Mouse (Mus musculus) right cerebral cortex, postnatal 10 days (tissue): ENCODE data around the gene Trim14.

ENCODE experiments used
- DNase-seq, 2 experiments: peaks; one replicate each; pipeline ENCODE4 v3.0.0; 2021; ENCODE audit warnings: low spot score in 2 of 2

Trim14 gene

DNA sequence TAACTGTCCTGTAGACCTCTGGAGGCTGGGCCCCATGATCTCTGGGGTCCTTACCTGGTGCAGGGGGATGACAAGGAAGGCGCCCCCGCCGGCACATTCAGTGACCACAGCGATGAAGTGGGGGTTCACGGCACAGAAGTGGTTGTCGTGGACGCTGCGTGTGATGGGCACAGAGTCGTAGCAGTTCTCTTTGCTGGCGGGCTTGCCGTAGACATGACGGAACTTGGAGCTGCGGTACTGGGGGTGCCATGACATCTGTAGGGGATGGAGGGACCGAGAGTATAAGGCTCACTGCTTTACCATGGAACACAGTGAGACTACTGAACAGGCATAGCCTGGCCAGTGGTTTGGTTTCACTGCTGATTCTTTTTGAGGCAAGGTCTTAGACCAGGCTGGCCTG is 26.9 kb upstream of the Trim14 start:
- peak in 1 of 2 experiments; percentile 19 for DNase-seq

DNA sequence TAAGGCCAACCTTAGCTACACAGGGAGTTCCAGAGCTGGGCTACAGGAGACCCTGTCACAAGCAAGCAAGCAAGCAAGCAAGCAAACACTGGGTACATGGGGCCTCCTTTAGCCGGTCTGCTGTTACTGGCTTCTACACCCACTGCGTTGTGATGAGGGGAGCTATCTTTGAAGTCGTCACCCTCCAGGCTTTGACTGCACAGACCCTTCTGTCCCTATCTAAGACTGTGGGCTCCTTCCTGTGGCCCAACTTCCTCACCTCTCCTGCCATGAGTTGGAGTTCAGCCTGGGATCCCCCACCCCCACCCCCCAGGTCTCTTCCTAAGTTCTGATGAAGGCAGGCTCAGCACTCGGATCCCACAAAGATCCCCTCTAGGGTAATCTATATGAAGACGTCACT is 26.1 kb upstream of the Trim14 start:
- no peak for DNase-seq

DNA sequence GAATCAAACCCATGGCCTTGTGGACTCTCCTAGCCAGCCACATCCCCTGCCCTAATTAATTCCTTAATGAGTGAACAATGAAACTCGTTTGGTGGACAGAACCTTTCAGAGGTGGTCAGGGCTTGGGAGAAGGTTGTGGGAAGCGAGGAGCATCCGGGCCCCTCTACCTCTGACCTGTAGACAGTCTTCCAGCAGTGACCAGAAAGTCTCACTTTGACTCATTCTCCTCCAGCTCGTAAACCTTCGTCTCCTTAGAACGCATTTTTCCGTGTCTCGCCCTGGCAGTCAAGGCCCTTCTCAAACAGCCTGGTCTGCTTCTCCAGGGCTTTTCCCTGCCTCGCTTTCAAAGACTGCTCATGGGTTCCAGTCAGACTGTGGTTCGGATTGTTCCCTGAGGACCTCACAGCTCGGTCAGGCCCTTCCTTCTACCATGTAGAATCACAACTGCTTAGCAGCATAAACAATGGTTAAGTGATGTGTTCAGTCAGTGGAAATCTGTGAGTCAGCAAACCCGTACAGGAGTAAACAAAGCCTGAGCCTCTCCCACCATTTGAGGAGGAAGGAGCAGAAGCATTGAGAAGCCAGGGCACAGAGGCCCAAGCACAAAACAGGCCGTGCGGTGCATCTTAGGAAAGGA is 24.2 kb upstream of the Trim14 start:
- no peak for DNase-seq

- peak in 1 of 2 experiments; percentile 19 for DNase-seq
These were observed 23.0 kb upstream of the Trim14 start for GRCm38 (mm10) chr4:46558672-46559667.

- DNase-seq, result no peak
These were observed 21.0 kb upstream of the Trim14 start for GRCm38 (mm10) chr4:46556933-46557332.

DNA sequence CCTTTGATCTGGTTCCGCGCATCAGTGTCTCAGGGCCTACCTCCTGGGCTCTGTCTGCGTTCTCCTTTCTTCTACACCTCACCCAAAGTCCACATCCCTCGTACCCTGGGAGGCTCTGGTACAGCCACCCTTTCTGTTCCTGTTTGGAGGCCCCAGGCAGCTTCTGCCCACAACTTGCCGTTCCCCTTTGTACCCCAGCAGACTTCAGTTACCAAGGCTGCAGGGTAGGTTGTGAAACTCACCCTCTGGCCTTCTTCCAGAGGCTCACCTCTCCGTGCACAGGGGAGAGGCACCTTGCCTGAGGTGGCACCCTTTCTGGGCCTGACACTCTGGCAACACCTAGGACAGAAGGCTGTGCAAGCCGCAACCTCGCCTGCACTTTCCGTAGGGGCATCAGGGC is 19.8 kb upstream of the Trim14 start:
- DNase-seq, result peak in 1 of 2 experiments; percentile 20

DNA sequence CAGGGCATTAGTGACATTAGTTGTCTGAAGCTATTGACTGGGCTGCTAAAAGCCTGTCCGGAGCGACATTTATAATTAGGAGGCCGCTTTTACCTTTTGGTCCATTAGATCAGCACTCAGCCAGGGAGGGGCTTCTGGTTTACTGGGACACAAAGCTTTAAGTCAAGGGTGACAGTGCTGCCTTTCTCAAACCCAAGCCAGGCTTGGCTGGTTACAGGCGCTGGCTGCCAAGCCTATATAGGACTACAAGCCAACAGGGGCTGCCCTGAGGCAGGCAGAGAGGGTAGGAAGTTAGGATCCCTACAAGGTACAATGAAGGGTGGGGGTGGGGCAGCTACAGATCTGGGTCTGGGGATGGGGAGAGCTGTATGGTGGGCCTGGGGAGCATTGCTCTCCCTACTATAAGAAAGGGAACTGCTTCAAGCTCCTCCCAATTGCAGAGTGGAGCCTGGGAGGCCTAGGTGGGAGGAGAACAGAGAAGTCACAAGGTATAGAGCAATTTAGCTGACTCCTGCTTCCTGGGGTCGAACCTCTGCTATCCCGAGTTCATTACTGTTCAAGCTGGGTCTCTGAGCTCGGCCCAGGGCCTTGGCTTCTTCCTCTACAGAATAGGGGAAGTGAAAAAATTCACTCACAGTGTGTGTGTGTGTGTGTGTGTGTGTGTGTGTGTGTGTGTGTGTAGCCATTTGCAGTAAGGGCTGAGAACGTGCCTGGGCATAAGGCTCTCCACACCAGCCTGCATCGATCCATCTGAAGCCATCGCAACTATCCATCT is 18.5 kb upstream of the Trim14 start:
- DNase-seq, result peak in 1 of 2 experiments; percentile 54

GRCm38 (mm10) chr4:46553864-46554263 is 17.9 kb upstream of the Trim14 start:
- DNase-seq, result peak in 1 of 2 experiments; percentile 26

DNA sequence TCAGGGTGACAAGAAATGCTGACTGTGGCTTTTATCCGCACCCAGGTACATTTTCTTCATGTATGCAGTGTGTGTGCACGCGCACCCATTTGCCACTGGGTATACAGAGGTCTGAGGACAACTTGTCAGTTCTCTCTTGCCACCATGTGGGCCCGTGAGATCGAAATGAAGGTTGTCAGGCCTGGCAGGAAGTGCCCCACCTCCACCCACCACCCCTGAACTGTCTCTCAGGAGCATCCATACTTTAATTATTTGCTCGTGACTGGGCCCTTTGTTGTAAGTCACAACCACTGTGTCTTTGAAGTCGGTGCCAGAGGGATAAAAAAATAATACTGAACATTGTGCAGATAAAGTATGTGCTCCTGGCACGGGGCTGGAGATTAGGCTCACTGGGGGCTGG is 14.5 kb upstream of the Trim14 start:
- DNase-seq, result no peak

DNA sequence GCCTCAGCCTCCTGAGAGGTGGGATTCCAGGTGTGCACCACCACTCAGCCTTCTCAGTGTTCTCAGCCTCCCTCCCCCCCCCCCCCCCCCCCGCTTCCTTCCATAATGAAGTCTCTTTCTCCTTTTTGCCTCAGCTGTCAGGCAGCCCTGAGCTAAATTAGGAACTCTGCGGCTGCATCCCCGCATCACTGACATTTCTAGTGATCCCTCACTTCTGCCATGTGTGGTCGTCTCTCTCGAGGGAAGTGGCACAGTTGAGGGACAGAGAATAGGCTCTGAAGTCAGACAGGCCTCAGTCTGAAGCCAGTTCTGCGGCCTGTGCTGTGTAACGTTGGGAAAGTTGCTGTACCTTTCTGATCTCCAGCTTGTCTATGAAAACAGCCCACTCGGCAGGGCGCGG is 14.0 kb upstream of the Trim14 start:
- DNase-seq, result peak in 1 of 2 experiments; percentile 30

DNA sequence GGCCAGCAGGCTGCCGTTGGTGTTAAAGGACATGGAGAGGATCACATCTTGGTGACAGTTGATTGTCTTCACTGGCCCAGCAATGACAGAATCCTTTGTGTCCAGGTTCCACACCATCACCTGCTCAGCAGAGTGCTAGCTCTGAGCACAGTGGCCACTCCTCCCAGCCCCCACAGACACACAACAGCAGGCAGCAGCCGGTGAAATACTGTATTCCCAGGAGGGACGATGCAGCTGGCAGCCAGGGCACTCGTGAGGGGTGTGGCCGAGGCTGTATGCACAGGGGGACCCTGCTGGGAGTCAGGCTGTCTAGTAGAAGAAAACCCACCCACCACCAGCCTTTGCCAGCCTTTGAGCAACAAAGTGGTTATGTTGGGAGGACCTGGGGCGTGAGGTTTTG is 10.8 kb upstream of the Trim14 start:
- DNase-seq, result no peak

DNA sequence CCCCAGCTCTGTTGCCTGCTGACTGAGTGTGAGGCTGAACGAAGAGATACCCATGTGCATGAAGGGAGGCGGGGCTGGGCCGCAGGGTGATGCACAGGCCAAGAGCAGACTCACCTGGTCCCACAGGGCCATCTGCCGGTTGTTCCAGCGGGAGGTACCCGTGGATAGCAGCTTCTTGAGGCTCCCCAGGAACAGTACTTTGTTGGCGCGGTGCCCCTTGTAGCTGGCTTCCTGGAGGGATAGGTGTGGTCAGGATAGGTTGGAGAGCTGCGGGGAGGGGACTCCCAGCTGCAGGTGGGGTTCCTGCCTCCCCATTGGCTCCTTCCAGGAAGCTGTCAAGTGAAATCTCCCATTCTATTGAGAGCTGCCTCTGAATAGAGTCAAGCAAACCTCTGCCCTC is 9.6 kb upstream of the Trim14 start:
- no peak for DNase-seq

- DNase-seq, result no peak
These were observed 8.4 kb upstream of the Trim14 start for GRCm38 (mm10) chr4:46544313-46544712.

- DNase-seq, result no peak
These were observed 7.6 kb upstream of the Trim14 start for GRCm38 (mm10) chr4:46543366-46544050.

- DNase-seq, result no peak
These were observed 5.8 kb upstream of the Trim14 start for GRCm38 (mm10) chr4:46541707-46542106.

DNA sequence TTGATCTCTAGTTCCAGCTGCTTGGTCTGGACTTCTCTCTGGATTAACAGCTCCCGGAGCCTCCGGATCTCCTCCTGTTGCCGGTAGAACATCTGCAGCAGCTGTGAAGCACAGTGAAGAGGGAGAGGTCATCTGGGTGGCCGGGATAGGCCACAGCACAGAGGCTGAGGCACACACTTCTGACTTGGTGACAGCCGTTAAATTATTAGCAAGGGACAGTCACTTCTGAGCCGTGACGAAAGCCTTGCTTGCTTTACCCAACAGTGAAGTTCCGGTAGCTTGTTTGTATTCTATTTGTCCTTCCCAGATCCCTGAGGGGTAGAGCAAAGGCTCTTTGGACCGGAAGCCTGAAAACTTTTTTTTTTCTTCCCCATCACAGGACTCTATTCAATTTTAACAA is 3.2 kb upstream of the Trim14 start:
- no peak for DNase-seq

GRCm38 (mm10) chr4:46535094-46535830 is 679 bp downstream of the Trim14 start:
- DNase-seq, result no peak

- no peak for DNase-seq
These were observed 1.8 kb downstream of the Trim14 start for GRCm38 (mm10) chr4:46533934-46534720.

- DNase-seq, result no peak
These were observed 3.0 kb downstream of the Trim14 start for GRCm38 (mm10) chr4:46532926-46533325.

- no peak for DNase-seq
These were observed 3.4 kb downstream of the Trim14 start for GRCm38 (mm10) chr4:46532511-46532910.
